ENCODE assay signal across 8 mouse cellular contexts in the genomic region with DNA sequence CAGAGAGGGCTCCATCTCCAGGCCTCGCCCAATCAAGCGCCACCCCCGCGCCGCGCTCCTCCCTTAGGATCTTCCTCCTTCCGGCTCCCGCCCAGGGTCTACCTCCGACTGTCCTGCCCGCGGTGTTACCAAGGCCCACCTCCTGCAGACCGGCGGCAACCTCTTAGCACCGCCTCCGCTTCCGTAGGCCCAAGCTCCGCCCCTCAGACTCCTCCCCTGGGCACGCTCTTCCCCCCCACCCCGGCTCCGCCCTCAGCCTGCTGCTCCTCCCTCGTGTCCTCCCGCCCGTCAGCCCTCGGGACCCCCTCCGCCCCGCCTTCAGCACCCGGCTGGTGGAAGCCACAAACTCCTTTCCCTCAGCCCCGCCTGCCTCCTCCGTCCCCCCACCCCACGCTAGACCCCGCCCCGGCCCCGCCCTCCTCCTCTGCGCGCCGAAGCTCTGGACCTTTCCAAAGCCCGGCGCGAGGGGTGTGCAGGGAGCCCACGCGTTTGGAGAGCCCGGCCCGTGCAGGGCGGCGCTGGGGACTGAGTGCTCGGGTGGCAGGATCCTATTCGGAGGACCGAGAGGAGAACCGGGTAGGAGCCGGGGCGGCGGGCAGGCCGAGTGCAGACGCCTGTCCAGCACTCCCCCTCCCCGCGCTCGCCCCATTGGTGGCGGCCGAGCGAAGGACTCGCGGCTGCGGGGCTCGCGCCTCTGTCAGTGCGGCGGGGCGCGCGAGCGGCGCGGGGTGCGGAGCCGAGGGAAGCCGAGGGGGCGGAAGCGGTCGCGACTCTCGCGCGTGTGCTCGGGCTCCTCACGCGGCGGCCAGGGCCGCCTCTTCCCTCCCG. TPM values are rescaled to one million over a fixed set of nuclear protein-coding genes. Genes with fewer than 3 reads are reported as not detected.
DNase-seq lines count a peak whose midpoint lies in the region; ATAC-seq lines count a peak whose summit lies in the region.

Gene Raly, plus strand, starts transcription at position 441 of the 828 bp plus-strand sequence.
Gene a, plus strand, starts transcription at position 747 of the 828 bp plus-strand sequence.

- peak within 1 kb of the TSS; percentile 93 for H3K9ac ChIP-seq in forebrain, embryonic 14.5 days (ENCODE audit: low read length)
- peak within 1 kb of the TSS; percentile 86 for H3K9ac ChIP-seq in neural tube, embryonic 15.5 days (replicated peaks)

- under 1% methylated on average over 82 of the region's 89 CpGs for WGBS in forebrain, embryonic 14.5 days
- under 1% methylated on average over 74 of the region's 89 CpGs for WGBS in neural tube, embryonic 15.5 days

- H3K36me3 ChIP-seq in forebrain, embryonic 14.5 days (ENCODE audit: control insufficient read depth, insufficient read depth, low read length) = peaks cover 4% of the 10 kb centered on the region; the same call in 1 of the 2 replicates
- no peaks in the 10 kb centered on the region for H3K36me3 ChIP-seq in neural tube, embryonic 15.5 days

- peaks cover 21% of the 10 kb centered on the region for H3K4me1 ChIP-seq in forebrain, embryonic 14.5 days (ENCODE audit: control insufficient read depth, insufficient read depth, low read length)
- H3K4me1 ChIP-seq in neural tube, embryonic 15.5 days = peaks cover 27% of the 10 kb centered on the region

- H3K4me2 ChIP-seq in forebrain, embryonic 14.5 days (ENCODE audit: low read length) = peak within 1 kb of the TSS; percentile 88
- H3K4me2 ChIP-seq in neural tube, embryonic 15.5 days = peak within 1 kb of the TSS; percentile 83

- DNase-seq in ES-CJ7 (ENCODE audit: low read depth, low spot score) = peak; percentile 99
- peak; percentile 96 for DNase-seq in cerebellum, adult 11 months
- DNase-seq in forebrain, embryonic 14.5 days (ENCODE audit: low spot score) = peak; percentile 98
- DNase-seq in heart, postnatal 14 days = peak; percentile 96 to 97
- DNase-seq in layer of hippocampus, adult 11-12 months (ENCODE audit: low spot score) = peak; percentile 96
- peak; percentile 98 to 99 for DNase-seq in lung, adult 18-20 months
- DNase-seq in testis, postnatal 14 days (ENCODE audit: low spot score) = peak; percentile 99

- ATAC-seq in forebrain, embryonic 14.5 days = peak; percentile 96
- peak; percentile 96 for ATAC-seq in neural tube, embryonic 15.5 days (ENCODE audit: low FRiP score)

- intact Hi-C loops in heart, postnatal 14 days (cut with DNase I) = loop anchor here (2.0 to 5.0 kb wide), 4 partner anchors 16 to 134 kb away; no protein-coding TSS in a partner anchor

- H3K9me3 ChIP-seq in forebrain, embryonic 14.5 days (replicated peaks; ENCODE audit: control insufficient read depth, low read length) = no peaks in the 10 kb centered on the region
- no peaks in the 10 kb centered on the region for H3K9me3 ChIP-seq in neural tube, embryonic 15.5 days (replicated peaks)

- H3K27me3 ChIP-seq in forebrain, embryonic 14.5 days (replicated peaks; ENCODE audit: control insufficient read depth, insufficient read depth, low read length) = no peaks in the 10 kb centered on the region
- H3K27me3 ChIP-seq in neural tube, embryonic 15.5 days (replicated peaks) = no peaks in the 10 kb centered on the region

- H3K4me3 ChIP-seq in forebrain, embryonic 14.5 days (ENCODE audit: low read depth, low read length) = peak within 1 kb of the TSS; percentile 98
- H3K4me3 ChIP-seq in neural tube, embryonic 15.5 days (replicated peaks) = peak within 1 kb of the TSS; percentile 96

- peak within 1 kb of the TSS; percentile 98 for H3K27ac ChIP-seq in forebrain, embryonic 14.5 days (ENCODE audit: low read depth, low read length)
- peak within 1 kb of the TSS; percentile 100 for H3K27ac ChIP-seq in neural tube, embryonic 15.5 days (replicated peaks)

RNA-seq across cellular contexts. Expression of gene Raly, which starts in this region (rescaled TPM):
- polyA plus RNA-seq in forebrain, embryonic 14.5 days (2014; fragmentation: Nextera tagmentation; extraction: Ambion mirVana) = 109 and 116 TPM in 2 replicates
- total RNA-seq in heart, postnatal 14 days (2021) = 100 to 1,000 TPM; 119 to 131 TPM
- 26.2 and 28.2 TPM in 2 replicates for polyA plus RNA-seq in neural tube, embryonic 15.5 days (2015; fragmentation: Nextera tagmentation; extraction: Ambion mirVana)

RNA-seq across cellular contexts. Expression of gene a, which starts in this region (rescaled TPM):
- polyA plus RNA-seq in forebrain, embryonic 14.5 days (2014; fragmentation: Nextera tagmentation; extraction: Ambion mirVana) = 0.89 and 2.4 TPM in 2 replicates
- not detected for total RNA-seq in heart, postnatal 14 days (2021)
- polyA plus RNA-seq in neural tube, embryonic 15.5 days (2015; fragmentation: Nextera tagmentation; extraction: Ambion mirVana) = 0.33 and 0.93 TPM in 2 replicates

Comparison
In these comparisons a context has a peak if more than half of its experiments do, and no peak if none do; other contexts are left out.
1. Peak in every context shown above with its lines: DNase-seq, ATAC-seq, H3K4me3 ChIP-seq and H3K27ac ChIP-seq.